Mouse (Mus musculus) urinary bladder, postnatal 10 days (tissue): ENCODE data around the gene Cyb5r2.

Source experiments
- DNase-seq: peaks from one replicate; pipeline ENCODE4 v3.0.0; 2022; ENCODE audit warnings: low spot score

Cyb5r2 gene

DNA sequence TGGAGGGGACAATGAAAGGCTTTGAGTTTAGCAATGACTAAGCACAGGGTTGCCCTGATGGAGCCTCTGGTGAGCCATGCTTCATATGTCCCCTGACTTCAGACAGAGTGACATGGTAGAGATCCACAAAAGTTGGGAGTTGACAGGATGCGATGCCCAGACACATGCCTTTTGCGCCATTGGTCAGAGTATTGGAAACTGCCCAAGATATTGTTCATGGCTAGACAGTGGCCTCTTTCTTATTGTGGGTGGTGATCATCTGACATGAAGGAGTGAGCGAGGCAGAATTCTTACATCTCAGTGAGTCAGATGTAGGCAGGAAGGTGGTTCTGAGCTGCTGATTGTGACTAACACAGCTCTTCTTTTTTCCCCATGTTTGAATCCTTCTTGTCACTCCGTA is 35.3 kb downstream of the Cyb5r2 start:
- no peak for DNase-seq

DNA sequence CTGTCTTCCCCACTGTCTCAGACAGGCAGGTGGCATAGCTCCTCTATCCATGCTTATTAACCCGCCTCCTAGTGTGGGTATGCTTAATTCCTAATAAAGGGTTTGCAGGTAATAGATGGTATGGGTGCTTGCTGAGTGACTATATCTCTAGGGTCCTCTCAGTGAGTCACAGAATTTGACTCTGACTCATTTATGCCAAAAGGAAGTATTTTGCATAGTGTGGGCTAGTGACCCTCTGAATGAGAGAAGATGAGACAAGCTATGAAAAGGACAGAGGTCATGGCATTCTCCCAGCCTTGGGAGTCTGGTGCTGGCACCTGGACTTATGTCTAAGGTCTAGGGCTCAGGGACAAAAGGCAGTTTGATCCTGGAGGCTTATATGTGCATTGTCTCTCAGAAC is 37.1 kb downstream of the Cyb5r2 start:
- no peak for DNase-seq

DNA sequence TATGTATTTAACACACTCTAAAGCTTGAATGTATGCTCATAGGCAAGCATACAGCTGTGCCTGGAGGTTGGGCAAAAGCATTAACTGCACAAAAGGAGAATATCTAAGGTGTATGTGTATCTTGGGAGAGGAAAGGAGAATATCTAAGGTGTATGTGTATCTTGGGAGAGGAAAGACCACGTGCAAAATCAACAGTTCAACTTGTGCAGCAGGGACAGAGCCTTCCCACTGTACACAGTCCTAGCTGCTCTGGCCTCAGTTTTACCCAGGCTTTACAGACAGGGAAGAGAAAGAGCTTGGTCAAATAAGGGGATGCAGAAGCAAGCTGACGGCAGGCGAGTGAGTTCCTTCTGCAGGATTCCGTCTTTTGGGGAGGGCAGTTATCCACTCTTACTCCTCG is 43.8 kb downstream of the Cyb5r2 start:
- no peak for DNase-seq

DNA sequence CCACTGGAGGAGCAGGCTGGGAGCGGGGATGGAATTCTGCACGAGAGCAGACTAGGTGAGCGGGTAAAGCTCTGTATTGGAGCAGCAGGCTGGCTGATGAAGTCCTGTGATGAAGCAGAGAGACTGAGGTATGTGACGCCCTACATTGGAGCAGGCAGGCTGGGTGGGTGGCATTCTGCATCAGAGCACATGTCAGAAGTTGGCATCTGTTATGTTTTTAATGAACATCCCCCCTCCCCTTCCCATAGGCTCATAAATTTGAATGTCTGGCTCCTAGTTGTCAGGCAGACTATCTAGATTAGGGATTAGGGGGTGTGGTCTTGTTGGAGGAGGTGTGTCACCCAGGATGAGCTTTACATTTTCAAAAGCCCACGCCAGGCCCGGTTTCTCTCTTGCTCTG is 45.1 kb downstream of the Cyb5r2 start:
- no peak for DNase-seq

DNA sequence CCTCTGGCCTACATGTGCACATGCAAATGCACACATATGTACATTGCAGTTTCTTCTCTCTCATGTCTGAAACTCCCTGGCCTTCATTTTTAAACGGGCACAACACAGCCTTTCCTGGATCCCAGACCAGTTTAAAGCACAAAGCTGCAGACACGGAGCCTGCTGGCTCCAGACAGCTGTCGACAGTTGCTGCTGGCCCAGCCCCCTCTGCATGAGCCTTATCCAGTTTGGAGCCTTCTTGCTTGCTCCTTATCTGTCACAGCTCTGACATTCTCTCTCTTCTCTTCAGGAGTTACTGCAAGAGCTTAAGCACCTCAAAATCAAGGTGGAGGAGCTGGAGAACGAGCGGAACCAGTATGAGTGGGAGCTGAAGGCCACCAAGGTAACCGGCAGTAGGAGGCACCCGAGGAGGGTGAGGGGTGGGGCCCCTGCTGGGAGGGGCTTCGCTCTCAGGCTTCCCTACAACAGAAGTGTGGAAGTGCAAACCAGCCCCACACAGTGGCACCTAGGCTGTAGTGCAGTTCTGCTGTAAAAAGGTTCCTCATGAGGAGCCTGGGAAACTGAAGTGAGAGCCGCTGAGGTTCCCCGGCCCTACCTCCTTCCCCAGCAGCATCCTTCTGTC is 49.2 kb downstream of the Cyb5r2 start:
- no peak for DNase-seq

DNA sequence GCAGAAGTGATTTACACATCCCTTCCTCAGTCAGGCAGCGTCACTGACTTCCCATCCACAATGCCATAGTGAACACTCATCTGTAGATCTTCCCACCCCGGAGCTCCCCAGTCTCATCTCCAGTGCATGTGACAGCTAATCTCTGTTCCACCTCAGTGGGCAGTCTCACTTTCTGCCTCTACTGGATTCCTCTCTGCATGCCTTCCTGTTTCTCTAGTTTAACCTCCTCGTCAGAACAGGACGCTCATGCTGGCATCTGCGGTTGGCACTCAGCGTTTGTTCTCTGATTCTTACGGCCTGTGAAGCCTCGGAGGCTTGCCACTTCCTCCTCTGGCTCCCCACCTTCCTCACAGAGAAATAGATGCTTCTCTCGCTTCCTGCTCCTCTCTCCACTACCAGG is 50.2 kb downstream of the Cyb5r2 start:
- DNase-seq = no peak

DNA sequence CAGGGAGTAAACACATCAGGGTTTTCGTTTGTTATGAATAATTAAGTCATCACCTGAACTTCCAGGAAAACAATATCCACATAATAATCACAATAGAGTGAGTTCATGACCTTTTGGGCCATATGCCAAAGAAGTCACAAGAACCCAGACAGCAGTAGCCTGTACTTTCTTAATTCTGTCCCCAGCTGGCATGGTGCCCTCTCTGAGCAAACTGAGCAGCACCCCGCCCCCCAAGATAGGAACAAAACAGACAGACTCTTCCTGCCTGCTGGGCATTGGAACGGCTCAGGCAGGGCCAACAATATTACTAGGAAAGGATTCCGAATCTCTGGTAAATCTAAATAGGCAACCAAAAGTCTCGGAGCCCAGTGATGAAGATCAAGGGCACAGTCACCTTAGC is 51.9 kb downstream of the Cyb5r2 start:
- no peak for DNase-seq

DNA sequence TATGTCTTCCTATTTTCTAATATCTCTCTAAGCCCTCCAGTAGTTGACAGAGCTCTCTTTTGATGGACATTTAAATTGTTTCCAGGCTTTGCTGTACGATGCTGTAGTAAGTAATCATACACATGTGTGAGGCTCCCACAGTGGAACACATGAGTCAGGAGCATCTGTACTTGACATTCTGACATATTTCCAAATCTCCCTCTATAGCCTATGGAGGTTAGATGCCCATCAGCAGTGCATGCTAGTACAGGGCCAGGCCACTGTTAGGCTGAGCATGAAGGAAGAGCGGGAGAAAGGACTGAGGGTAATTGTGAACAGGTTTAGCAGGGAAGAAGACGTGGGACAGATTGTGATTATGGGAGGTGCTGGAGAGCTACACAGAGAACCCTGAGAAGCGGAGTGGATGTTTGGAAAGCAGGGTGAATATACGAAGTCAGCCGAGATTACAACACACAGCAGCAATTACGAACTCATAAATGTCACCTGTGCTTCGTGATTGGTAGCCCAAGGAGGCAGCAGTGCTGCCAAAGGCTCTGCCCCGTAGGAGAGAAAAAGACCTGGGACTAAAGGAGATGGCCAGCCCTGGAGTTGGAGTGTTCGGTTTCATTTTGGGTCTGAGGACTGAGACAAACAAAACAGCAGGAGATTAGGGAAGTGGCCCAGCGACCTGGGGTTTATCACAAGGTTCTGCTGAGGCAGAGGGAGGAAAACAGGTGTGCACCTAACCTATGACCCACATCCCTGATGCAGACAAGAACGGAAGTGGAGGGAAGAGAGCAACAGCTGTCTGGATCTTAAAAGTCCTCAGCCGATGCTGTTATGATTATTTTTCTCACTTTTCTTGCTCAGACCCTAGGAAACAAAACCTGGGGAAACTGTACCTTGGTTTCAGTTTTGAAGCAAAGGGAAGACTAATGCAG is 55.1 kb downstream of the Cyb5r2 start:
- DNase-seq = no peak

DNA sequence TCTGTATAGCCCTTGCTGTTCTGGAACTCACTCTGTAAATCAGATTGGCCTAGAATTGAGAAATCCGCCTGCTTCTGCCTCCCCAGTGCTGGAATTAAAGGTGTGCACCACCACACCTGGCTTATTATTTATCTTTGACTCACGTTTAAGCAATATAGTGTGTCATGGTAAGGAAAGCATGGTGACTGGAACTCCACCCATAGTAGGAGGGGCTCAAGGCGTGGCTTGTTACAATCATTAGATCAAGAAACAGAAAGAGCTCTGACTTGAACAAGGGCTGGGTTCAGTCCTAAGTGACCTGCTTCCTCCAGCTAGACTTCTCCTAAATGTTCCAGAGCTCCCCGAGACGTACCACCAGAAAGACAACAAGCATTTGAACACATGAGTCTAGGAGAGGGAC is 57.2 kb downstream of the Cyb5r2 start:
- DNase-seq = no peak

DNA sequence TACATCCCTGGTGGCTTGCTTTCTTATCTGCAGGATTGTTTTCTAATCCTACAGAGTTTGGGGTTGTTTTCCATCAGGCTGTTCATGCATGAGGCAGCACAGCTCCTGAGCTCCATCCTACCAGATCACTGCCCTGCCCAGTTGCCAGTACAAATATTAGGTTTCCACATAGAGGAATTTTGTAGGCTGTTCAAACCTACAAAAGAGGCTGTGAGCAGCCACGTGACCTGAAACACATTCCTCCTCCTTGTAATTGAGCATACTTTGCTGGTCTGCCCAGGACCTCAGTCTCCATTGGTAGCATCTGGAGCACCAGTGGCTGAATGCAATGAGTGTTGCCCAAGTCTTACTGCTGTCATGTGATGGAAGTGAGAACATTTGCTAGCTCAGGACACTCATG is 57.9 kb downstream of the Cyb5r2 start:
- no peak for DNase-seq
